Mouse (Mus musculus): ENCODE measurements around the gene Fbf1. TPM values are rescaled to one million over a fixed set of nuclear protein-coding genes. Genes with fewer than 3 reads are reported as not detected.

The Fbf1 gene
- polyA plus RNA-seq, 1 experiment: 36.0 TPM

GRCm38 (mm10) chr11:116185836-116186235 is 17.9 kb upstream of the Fbf1 start:
- no peak for DNase-seq (ENCODE audit: low read depth)

GRCm38 (mm10) chr11:116178411-116179121 is 10.6 kb upstream of the Fbf1 start:
- DNase-seq (ENCODE audit: low read depth): no peak

GRCm38 (mm10) chr11:116176010-116176409 is 8.0 kb upstream of the Fbf1 start:
- no peak for DNase-seq (ENCODE audit: low read depth)

GRCm38 (mm10) chr11:116174775-116175448 is 6.9 kb upstream of the Fbf1 start:
- DNase-seq (ENCODE audit: low read depth): no peak

GRCm38 (mm10) chr11:116171959-116172358 is 4.0 kb upstream of the Fbf1 start:
- DNase-seq (ENCODE audit: low read depth): no peak

- no peak for DNase-seq (ENCODE audit: low read depth)
Measured at GRCm38 (mm10) chr11:116170003-116170800, 2.2 kb upstream of the Fbf1 start.

- DNase-seq (ENCODE audit: low read depth): no peak
Measured at GRCm38 (mm10) chr11:116169214-116169613, 1.2 kb upstream of the Fbf1 start.

- DNase-seq (ENCODE audit: low read depth): no peak
Measured at GRCm38 (mm10) chr11:116167232-116167631, 734 bp downstream of the Fbf1 start.

- DNase-seq (ENCODE audit: low read depth): no peak
Measured at GRCm38 (mm10) chr11:116163002-116163401, 5.0 kb downstream of the Fbf1 start.

- DNase-seq (ENCODE audit: low read depth): no peak
Measured at GRCm38 (mm10) chr11:116162146-116162545, 5.8 kb downstream of the Fbf1 start.

- peak; percentile 81 for DNase-seq (ENCODE audit: low read depth)
Measured at GRCm38 (mm10) chr11:116161312-116161711, 6.7 kb downstream of the Fbf1 start.

- DNase-seq (ENCODE audit: low read depth): no peak
Measured at GRCm38 (mm10) chr11:116150960-116151359, 17.0 kb downstream of the Fbf1 start.

- no peak for DNase-seq (ENCODE audit: low read depth)
Measured at GRCm38 (mm10) chr11:116149341-116149740, 18.6 kb downstream of the Fbf1 start.

GRCm38 (mm10) chr11:116148761-116149221 is 19.2 kb downstream of the Fbf1 start:
- no peak for DNase-seq (ENCODE audit: low read depth)

GRCm38 (mm10) chr11:116146294-116146985 is 21.5 kb downstream of the Fbf1 start:
- DNase-seq (ENCODE audit: low read depth): no peak

- no peak for DNase-seq (ENCODE audit: low read depth)
Measured at GRCm38 (mm10) chr11:116145481-116146293, 22.3 kb downstream of the Fbf1 start.

- no peak for DNase-seq (ENCODE audit: low read depth)
Measured at GRCm38 (mm10) chr11:116143468-116143867, 24.5 kb downstream of the Fbf1 start.

- no peak for DNase-seq (ENCODE audit: low read depth)
Measured at GRCm38 (mm10) chr11:116142211-116142991, 25.6 kb downstream of the Fbf1 start.

- peak; percentile 63 for DNase-seq (ENCODE audit: low read depth)
Measured at GRCm38 (mm10) chr11:116138468-116139138, 29.4 kb downstream of the Fbf1 start, which contains the start of gene Mrpl38. Mrpl38 (minus strand) TSS chr11:116138868.
